Mouse (Mus musculus) ES-E14 (cell line): ENCODE measurements at regions not wholly inside any gene's neighbourhood (a gene's known extent, or its start where the extent isn't known, plus 50 kb on each side); places are given as distances from the start of the nearest gene placed in this dataset.

Experiments
- CHD2 ChIP-seq: IDR thresholded peaks from 2 replicates; pipeline ENCODE4 v1.6.1; 2014; ENCODE audit warnings: mild to moderate bottlenecking, low read depth, low read length, inconsistent platforms
- HCFC1 ChIP-seq: IDR thresholded peaks from 2 replicates; pipeline ENCODE4 v1.6.1; 2012; ENCODE audit warnings: low read length, inconsistent platforms, borderline replicate concordance; ENCODE audit not compliant: insufficient read depth
- MAFK ChIP-seq: IDR thresholded peaks from 2 replicates; pipeline ENCODE4 v1.6.1; 2014; ENCODE audit warnings: mild to moderate bottlenecking, low read depth, low read length, inconsistent platforms; ENCODE audit not compliant: insufficient read depth
- ZC3H11A ChIP-seq: IDR thresholded peaks from 2 replicates; pipeline ENCODE4 v1.6.1; 2012; ENCODE audit warnings: low read depth, mild to moderate bottlenecking, inconsistent platforms, low read length, borderline replicate concordance
- ZNF384 ChIP-seq: IDR thresholded peaks from 2 replicates; pipeline ENCODE4 v1.6.1; 2012; ENCODE audit warnings: low read depth, low read length, inconsistent platforms

DNA sequence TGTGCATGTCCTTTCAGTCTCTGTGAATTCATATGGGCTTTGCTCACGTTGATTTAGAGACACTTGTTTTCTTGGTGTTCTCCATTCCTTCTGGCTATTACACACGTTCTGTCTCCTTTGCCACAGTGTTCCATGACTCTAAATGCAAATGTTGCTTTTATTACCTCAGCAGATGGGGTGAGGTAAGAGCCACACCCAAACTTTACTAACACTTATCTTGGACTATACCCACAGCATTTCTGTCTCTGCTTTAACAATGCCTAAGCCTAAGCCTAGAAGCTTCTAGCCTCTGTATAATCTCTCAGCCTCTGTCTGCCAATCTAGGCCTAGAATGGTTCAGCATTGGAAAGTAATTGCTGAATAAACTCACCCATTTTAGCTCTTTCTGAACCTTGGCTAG, 1024.0 kb downstream of the Pcdh9 start:
- TF ChIP-seq ZC3H11A (no peak), HCFC1 (no peak), MAFK (no peak), ZNF384 (no peak), CHD2 (no peak)
